Mouse (Mus musculus) G1E-ER4 (cell line): Measurements from ENCODE around the gene Rnf41. TPM values are rescaled to one million over a fixed set of nuclear protein-coding genes. Genes with fewer than 3 reads are reported as not detected.

Experiments
- GATA1 ChIP-seq: IDR thresholded peaks from one replicate; pipeline ENCODE4 v1.8.0; 2012; ENCODE audit warnings: low read length, inconsistent platforms
- polyA plus RNA-seq: library from polyadenylated mRNA; stranded (reverse); fragments of >175 nt; gene quantifications from 2 replicates; pipeline ENCODE4 v1.2.3, GENCODE M21; 2012

The Rnf41 gene
- polyA plus RNA-seq, 1 experiment: 11.6 TPM

- TF ChIP-seq GATA1: no peak
Observed at GRCm38 (mm10) chr10:128436376-128436775, 24.9 kb downstream of the Rnf41 start.

- TF ChIP-seq GATA1: no peak
Observed at GRCm38 (mm10) chr10:128438675-128439279, 27.3 kb downstream of the Rnf41 start.

- TF ChIP-seq GATA1: no peak
Observed at GRCm38 (mm10) chr10:128440407-128440806, 28.9 kb downstream of the Rnf41 start.

- no peak for TF ChIP-seq GATA1
Observed at GRCm38 (mm10) chr10:128441324-128442119, 30.1 kb downstream of the Rnf41 start.

- TF ChIP-seq GATA1: no peak
Observed at GRCm38 (mm10) chr10:128442718-128443117, 31.3 kb downstream of the Rnf41 start.

- TF ChIP-seq GATA1: no peak
Observed at GRCm38 (mm10) chr10:128444354-128444753, 32.9 kb downstream of the Rnf41 start.

- no peak for TF ChIP-seq GATA1
Observed at GRCm38 (mm10) chr10:128445407-128445806, 34.0 kb downstream of the Rnf41 start.

GRCm38 (mm10) chr10:128451014-128451413 is 39.6 kb downstream of the Rnf41 start:
- TF ChIP-seq GATA1: no peak

- TF ChIP-seq GATA1: no peak
Observed at GRCm38 (mm10) chr10:128454471-128454870, 43.0 kb downstream of the Rnf41 start.

- TF ChIP-seq GATA1: no peak
Observed at GRCm38 (mm10) chr10:128455280-128455679, 43.8 kb downstream of the Rnf41 start.

GRCm38 (mm10) chr10:128457676-128458075 is 46.2 kb downstream of the Rnf41 start:
- TF ChIP-seq GATA1: no peak

GRCm38 (mm10) chr10:128458348-128458718 is 46.9 kb downstream of the Rnf41 start:
- no peak for TF ChIP-seq GATA1

- no peak for TF ChIP-seq GATA1
Observed at GRCm38 (mm10) chr10:128458719-128459408, 47.4 kb downstream of the Rnf41 start, which contains the start of gene Smarcc2. Gene Smarcc2 (plus strand): TSS chr10:128459248.

GRCm38 (mm10) chr10:128459409-128460269 is 48.2 kb downstream of the Rnf41 start:
- no peak for TF ChIP-seq GATA1

GRCm38 (mm10) chr10:128460270-128460630 is 48.8 kb downstream of the Rnf41 start:
- no peak for TF ChIP-seq GATA1
